Mouse (Mus musculus): Measurements from ENCODE around the gene Ammecr1. TPM values are rescaled to one million over a fixed set of nuclear protein-coding genes. Genes with fewer than 3 reads are reported as not detected.
A peak's percentile ranks its signal among the peaks of the same experiment; 100 is the strongest.

The Ammecr1 gene
- total RNA-seq, 2 experiments from 2014 or later, result 1.6 TPM

DNA sequence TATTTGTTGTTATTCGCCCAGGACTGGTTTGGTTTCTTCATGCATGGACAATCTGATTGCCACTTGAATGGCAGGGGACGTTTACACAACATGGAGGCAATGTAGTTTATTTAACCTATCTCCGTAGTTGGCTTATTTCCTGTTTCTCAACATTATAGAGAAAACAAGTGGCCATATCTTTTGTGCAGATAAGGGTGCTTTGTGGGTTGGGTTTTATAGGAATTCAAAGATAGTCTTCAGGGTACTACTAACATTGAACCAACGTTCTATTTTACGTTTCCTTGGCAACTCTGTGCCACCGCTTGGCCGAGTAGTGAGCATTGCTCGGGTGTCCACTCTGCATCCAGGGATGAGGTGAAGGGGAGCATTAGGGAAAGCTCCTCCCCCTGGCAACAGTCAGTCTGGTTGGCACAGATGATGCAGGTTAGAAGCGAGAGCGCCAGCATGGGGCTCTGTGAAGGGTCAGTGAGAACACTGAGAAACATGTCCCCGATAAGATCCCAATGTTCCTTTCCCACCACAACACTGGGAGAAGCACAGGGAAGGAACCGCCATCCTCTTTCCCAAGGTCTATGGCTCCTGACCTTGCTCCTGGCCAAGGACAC is 136.6 kb downstream of the Ammecr1 start:
- no peak for DNase-seq (ENCODE audit: low spot score in 2 of 2)

DNA sequence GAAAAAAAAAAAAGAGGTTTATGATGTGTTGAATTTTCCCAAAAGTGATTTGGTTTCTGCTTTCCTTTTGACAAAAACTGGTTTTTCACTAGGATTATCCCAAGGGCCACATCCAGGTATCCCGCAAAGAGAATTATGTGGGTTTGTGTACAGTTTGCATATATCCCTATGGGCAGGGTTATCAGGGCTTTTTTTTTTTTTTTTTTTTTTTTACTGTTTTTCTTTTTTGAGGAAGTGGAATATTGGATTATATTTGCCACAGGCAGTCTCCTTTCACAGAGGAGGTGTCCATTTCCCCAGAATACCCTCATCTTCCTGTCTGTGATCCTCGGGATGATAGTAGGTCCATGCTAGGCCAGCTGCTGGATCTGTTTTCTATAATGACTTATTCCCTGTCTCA is 137.3 kb downstream of the Ammecr1 start:
- DNase-seq (ENCODE audit: low spot score in 2 of 2), result no peak

DNA sequence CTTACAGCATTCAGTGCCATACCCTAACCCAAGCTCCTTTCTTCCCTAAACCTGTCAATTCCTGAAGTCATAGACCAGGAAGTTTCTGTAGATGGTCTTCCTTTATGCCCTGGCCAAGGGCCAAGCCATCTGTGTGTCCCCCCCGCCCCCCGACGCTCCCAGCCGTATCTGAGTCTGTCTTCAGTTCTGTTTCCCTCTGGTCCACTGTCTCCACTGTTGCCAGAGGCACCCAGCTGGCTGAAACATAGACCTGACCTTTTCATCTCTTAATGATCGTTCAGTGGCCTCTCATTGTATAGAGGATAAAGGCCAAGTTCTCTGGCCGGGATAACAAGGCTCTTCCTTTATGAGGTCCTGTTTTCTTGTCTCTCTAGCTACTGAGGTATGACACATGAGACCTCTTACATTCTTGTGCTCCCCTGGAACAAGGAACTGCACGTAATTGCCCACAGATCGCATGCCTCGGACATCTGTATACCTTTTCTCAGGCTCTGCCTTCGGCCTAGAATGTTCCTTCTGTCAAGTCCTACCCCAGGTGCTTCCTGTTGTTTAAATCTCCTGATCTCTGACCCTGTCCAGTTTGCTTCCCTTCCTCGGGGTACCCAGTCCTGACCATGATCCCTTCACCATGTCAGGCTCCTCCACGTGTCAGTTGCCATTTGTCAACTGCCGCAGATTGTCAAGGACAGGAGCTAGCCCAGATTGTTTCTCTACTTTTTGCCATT is 138.2 kb downstream of the Ammecr1 start:
- DNase-seq (ENCODE audit: low spot score in 2 of 2), result no peak

DNA sequence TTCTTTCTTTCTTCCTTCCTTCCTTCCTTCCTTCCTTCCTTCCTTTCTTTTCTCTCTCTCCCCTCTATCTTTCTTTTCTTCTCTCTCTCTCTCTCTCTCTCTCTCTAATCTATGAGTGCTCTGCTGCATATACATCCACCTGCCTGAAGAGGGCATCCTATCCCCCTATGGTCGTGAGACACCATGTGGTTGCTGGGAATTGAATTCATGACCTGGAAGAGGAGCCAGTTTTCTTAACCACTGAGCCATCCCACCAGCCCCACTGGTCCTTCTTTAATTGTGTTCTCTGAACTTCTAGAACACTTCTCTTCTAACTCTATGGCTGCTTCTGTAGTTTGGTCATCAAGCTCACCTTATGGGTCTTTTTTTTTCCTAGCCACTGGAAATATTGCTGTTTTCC is 138.9 kb downstream of the Ammecr1 start:
- DNase-seq (ENCODE audit: low spot score in 2 of 2), result no peak

DNA sequence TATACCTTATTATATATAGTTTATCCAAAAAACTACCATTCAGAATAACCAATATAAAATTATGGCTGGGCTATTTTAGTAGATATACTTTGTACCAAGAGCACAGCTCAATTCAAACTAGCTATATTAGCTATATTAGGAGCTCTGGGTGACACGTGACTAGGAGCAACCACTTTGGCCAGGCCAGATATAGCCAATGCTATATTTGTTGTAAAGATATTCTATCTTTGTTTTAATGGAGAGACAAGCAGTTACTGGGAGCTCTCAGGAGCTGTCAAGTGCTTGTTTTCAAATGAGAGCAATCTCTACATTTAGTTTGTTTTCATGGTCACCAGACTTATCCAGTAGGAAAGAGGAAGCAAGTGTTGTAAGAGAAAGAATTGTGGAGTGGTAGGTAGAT is 141.2 kb downstream of the Ammecr1 start:
- DNase-seq (ENCODE audit: low spot score in 2 of 2), result no peak

DNA sequence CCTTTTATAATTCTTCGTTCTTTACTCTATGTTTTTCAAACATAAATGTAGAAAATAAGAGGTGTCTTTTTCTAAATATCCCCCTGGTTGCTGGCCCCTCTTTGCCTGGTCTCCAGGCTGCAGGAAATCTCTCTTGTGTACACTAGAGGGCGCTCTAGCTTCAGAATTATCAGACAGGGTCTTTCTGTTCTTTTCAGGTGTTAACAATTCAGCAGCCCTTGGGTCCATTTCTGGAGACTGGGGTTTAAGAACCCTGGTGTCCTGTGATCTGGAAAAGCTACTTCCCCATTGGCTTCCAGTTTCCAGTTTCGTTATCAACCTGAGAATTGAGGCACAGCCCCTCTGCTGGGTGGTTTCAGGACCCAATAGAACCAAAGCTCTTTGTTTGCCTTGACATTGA is 144.7 kb downstream of the Ammecr1 start:
- DNase-seq (ENCODE audit: low spot score in 2 of 2), result peak in 1 of 2 experiments; percentile 14

DNA sequence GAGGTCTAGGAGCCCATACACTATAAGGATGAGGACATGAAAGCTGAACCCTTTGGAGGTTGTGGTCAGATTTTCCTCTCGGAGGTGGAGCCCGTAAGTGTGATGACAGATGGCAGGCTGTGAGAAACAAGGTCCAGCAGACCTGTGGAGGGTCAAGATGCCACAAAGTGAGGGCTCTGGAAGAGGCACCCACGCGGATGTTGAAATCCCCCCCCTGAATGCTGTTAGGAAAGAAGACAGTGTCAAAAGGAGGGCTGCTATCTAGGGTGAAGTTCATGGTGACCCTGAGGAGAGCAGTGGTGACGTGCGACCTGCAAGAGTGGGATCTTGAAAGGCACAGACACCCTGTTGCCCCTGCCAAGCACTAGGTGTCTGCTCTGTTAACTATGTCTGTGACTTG is 145.3 kb downstream of the Ammecr1 start:
- DNase-seq (ENCODE audit: low spot score in 2 of 2), result no peak

DNA sequence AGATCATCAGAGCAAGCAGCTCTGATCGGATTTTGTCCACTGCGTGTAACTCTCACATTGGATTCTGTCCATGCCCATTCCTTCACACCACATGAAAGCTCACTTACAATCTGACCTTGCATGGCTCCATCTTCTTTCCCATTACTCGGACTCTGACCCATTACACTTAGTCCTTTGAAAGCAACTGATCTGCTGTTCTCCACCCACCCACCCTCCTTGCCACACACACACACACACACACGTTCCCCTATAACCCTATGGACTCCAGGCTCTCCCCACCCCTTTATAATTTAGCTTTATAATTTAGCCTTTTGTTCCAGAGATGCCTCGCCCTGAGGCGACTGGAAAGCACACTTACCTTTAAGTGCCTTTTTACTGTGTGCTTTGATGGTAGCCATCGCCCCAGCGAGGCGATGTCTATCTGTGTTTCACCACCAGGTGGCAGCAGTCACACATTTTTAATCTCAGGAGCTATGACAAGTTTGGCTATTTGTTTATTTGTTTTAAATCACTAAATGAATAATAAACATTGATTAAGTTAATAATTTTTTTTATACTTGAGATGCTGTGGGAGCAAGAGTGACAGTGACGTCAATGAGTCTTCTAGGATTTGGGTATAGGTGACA is 148.4 kb downstream of the Ammecr1 start:
- peak in 1 of 2 experiments; percentile 50 for DNase-seq (ENCODE audit: low spot score in 2 of 2)

DNA sequence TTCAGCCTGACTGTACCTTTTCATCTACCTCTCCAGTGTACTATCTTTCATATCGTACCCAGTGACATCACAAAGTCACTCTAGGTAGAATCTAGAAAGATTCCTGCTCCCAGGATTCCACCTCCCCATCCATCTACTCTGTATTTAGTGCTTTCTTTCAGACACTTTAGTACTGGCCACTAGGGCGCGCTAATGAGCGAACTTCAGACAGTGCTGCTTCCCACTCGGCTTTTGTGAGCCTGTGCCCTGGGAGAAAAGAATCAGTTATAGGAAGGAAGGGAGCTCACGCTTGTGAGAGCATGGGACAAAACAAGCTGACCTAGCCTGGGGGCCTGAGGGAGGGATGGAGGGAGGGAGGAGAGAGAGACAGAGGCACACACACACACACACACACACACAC is 153.4 kb downstream of the Ammecr1 start:
- peak in 1 of 2 experiments; percentile 60 for DNase-seq (ENCODE audit: low spot score in 2 of 2)

DNA sequence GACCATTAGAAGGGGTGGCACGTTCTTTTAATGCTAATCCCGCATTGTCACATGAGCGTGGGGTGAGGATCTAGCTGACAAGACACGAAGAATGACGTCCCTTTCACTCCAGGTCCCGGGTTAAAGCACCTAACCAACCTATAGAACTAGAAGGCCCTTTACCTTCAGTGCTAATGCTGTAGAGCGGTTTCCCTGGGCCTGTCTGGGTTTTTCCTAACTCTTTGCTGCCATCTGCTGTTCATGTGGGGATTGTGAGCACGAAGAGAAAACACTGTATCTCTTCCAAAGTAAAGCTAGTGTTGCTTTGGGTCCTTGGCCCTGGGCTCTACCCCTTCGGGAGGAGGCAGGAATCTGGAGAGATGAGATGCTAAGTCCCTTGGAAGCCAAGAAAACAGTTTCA is 158.1 kb downstream of the Ammecr1 start:
- DNase-seq (ENCODE audit: low spot score in 2 of 2), result peak in 1 of 2 experiments; percentile 63

DNA sequence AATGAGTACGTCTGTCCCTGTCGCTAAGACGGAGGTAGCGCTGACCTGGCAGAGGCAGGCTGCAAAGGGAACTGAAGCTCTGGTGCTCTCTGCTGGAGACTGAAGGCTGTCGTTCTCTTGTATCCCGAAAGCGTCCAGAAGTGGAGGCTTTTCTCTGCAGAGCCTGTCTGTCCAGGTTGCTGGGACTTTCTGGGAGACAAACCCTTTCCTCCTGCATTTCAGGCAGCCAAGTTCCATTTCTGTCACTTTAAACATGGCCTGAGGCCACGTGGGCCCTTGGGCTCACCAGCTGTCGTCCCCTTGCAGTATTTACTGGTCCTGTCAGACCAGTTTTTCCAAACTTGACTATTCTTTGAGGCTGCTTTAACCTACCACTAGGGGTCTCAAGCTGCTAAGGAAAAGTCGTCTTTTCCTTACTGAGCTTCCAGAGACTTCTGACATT is 159.9 kb downstream of the Ammecr1 start:
- DNase-seq (ENCODE audit: low spot score in 2 of 2), result peak in 1 of 2 experiments; percentile 45

DNA sequence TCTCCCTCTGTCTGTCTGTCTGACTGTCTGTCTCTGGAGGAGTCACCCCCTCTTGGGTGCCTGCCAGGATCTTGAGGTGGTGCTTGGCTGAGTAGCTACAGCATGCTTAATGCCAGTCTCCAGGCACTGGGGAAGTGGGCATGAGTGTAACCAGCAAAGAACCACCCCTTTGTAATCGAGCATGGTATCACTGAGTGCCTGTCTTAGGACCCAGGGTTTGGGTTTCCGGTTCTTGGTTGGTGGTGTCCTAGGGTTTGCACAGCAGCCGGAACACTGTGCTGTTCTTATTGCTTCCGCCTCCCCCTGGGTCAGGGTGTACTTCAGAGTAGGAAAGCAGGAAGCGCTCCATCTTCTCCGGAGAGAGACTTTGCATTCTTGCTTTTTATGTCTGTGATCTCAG is 160.4 kb downstream of the Ammecr1 start:
- no peak for DNase-seq (ENCODE audit: low spot score in 2 of 2)

DNA sequence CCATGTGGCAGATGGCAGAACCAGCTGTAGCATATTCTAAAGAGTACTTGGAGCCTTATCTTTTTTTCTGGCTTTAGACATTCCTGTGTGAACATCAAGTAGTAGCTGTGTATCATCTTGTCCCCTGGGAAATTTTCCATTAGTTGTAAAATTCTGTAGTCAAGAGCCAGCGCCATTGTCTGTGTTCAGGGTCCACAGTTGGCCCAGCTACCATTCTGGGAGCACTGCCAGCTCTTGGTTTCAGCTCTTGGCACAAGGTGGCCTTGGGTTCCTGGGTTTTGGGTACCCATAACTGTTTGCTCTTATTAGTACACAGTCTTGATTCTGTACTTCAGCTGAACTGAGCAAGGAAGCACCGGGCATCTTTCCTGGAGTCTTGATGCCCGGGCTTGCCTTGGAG is 161.9 kb downstream of the Ammecr1 start:
- peak in 1 of 2 experiments; percentile 58 for DNase-seq (ENCODE audit: low spot score in 2 of 2)

Small RNA genes lying within 50 kb of the gene (microRNA-seq; reads per million reads assigned to microRNA genes)
- 0 reads per million in 2 experiments for gene Gm44351

Other genes starting within 250 kb of the Ammecr1 start
- gene Rtl9, start 132.9 kb upstream of the Ammecr1 start, total RNA-seq (2021), result under 1 TPM; 0.53 to 0.79 TPM

Measured in layer of hippocampus, adult 18-20 months (tissue).